Mouse (Mus musculus) midbrain, embryonic 14.5 days (tissue): Measurements from ENCODE around the gene 1600014C10Rik. TPM values are rescaled to one million over a fixed set of nuclear protein-coding genes. Genes with fewer than 3 reads are reported as not detected.
A peak's percentile ranks its signal among the peaks of the same experiment; 100 is the strongest.

Experiments
- ATAC-seq: fragments of 200-750 bp; cut with Nextera tagmentation; 2 replicates; pipeline ENCODE4 v1.8.0; 2017; ENCODE audit warnings: moderate number of reproducible peaks, moderate library complexity; ENCODE audit not compliant: low FRiP score, low TSS enrichment
- DNase-seq: peaks from one replicate; pipeline ENCODE4 v3.0.0-alpha.2; 2015
- H3K27ac ChIP-seq: fragments of 300-500 bp; sonication (generic); replicated peaks from 2 replicates; pipeline ENCODE4 v1.5.1; 2014; ENCODE audit warnings: mild to moderate bottlenecking, low read depth, low read length, moderate library complexity
- H3K27me3 ChIP-seq: fragments of 300-500 bp; sonication (generic); 2 replicates; pipeline ENCODE4 v1.6.1; 2014; ENCODE audit warnings: low read length, control low read depth, mixed read lengths; ENCODE audit not compliant: control insufficient read depth, insufficient read depth
- H3K36me3 ChIP-seq: fragments of 300-500 bp; sonication (generic); 2 replicates; pipeline ENCODE4 v1.6.1; 2014; ENCODE audit warnings: low read length, control low read depth; ENCODE audit not compliant: control insufficient read depth, insufficient read depth
- H3K4me1 ChIP-seq: fragments of 300-500 bp; sonication (generic); 2 replicates; pipeline ENCODE4 v1.6.1; 2014; ENCODE audit warnings: mild to moderate bottlenecking, antibody characterized with exemption, low read length, control low read depth; ENCODE audit not compliant: control insufficient read depth, insufficient read depth
- H3K4me2 ChIP-seq: fragments of 300-500 bp; sonication (generic); 2 replicates; pipeline ENCODE4 v1.6.1; 2014; ENCODE audit warnings: mild to moderate bottlenecking, low read length, moderate library complexity
- H3K4me3 ChIP-seq: fragments of 300-500 bp; sonication (generic); replicated peaks from 2 replicates; pipeline ENCODE4 v1.5.1; 2014; ENCODE audit warnings: low read depth, low read length
- H3K9ac ChIP-seq: fragments of 300-500 bp; sonication (generic); replicated peaks from 2 replicates; pipeline ENCODE4 v1.6.1; 2014; ENCODE audit warnings: mild to moderate bottlenecking, low read length, moderate library complexity
- H3K9me3 ChIP-seq: fragments of 300-500 bp; sonication (generic); 2 replicates; pipeline ENCODE4 v1.6.1; 2016; ENCODE audit warnings: low read length, control low read depth, mixed read lengths; ENCODE audit not compliant: control insufficient read depth
- WGBS: fragments of 180-500 bp; shearing (Covaris S2); extraction: QIAGEN DNeasy Blood & Tissue Kit; methylation state at CpG from one replicate; pipeline ENCODE4 v1.1.7; 2014; 5-methylcytosine and 5-hydroxymethylcytosine counted together
- polyA plus RNA-seq: library from polyadenylated mRNA; unstranded; fragments of >200 nt; fragmentation: Nextera tagmentation; extraction: Ambion mirVana; gene quantifications from 2 replicates; pipeline ENCODE4 v1.2.1, GENCODE M21; 2014

The 1600014C10Rik gene
- polyA plus RNA-seq, 1 experiment from 2014 or later, result 31.2 TPM

GRCm38 (mm10) chr7:38158764-38159458, 24.1 kb upstream of the 1600014C10Rik start:
- Histone ChIP-seq H3K9me3 (no peaks in the 10 kb centered on the region), H3K9ac (no peak overlapping the region), H3K4me1 (no peaks in the 10 kb centered on the region), H3K36me3 (no peaks in the 10 kb centered on the region), H3K27me3 (no peaks in the 10 kb centered on the region), H3K27ac (no peak overlapping the region), H3K4me3 (no peak overlapping the region), H3K4me2 (no peak overlapping the region)
- DNase-seq (no peak), ATAC-seq (no peak)
- 82% methylated on average over 9 of the region's 9 CpGs for WGBS

DNA sequence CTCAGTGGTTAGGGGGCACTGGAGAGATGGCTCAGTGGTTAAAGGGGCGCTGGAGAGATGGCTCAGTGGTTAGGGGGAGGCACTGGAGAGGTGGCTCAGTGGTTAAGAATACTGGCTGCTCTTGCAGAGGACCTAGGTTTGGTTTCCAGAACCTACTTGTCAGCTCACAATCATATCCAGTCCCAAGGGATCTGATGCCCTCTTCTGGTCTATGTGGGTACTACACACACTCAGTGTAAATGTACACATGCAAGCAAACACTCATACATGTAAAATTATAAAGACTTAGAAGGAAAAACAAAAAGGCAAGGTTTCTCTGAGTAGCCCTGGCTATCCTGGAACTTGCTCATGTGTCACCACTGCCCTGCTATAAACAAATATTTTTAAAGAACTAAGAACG, 21.6 kb upstream of the 1600014C10Rik start:
- ATAC-seq, result no peak
- 96% methylated on average over 2 of the region's 2 CpGs for WGBS
- no peaks in the 10 kb centered on the region for H3K9me3 ChIP-seq

GRCm38 (mm10) chr7:38163433-38164050, 19.5 kb upstream of the 1600014C10Rik start:
- Histone ChIP-seq H3K4me2 (no peak overlapping the region), H3K27me3 (no peaks in the 10 kb centered on the region), H3K27ac (no peak overlapping the region), H3K4me3 (no peak overlapping the region), H3K9ac (no peak overlapping the region), H3K36me3 (no peaks in the 10 kb centered on the region), H3K4me1 (peaks cover 2% of the 10 kb centered on the region; the same call in 1 of the 2 replicates), H3K9me3 (no peaks in the 10 kb centered on the region)
- DNase-seq (no peak), ATAC-seq (no peak)
- 65% methylated on average over 9 of the region's 9 CpGs for WGBS

More for the DNA sequence above, 21.6 kb upstream of the 1600014C10Rik start:
- no peaks in the 10 kb centered on the region for H3K27me3 ChIP-seq
- H3K4me2 ChIP-seq, result no peak overlapping the region
- H3K27ac ChIP-seq, result no peak overlapping the region
- no peaks in the 10 kb centered on the region for H3K36me3 ChIP-seq
- H3K4me1 ChIP-seq, result no peaks in the 10 kb centered on the region
- no peak overlapping the region for H3K4me3 ChIP-seq
- no peak overlapping the region for H3K9ac ChIP-seq
- no peak for DNase-seq

DNA sequence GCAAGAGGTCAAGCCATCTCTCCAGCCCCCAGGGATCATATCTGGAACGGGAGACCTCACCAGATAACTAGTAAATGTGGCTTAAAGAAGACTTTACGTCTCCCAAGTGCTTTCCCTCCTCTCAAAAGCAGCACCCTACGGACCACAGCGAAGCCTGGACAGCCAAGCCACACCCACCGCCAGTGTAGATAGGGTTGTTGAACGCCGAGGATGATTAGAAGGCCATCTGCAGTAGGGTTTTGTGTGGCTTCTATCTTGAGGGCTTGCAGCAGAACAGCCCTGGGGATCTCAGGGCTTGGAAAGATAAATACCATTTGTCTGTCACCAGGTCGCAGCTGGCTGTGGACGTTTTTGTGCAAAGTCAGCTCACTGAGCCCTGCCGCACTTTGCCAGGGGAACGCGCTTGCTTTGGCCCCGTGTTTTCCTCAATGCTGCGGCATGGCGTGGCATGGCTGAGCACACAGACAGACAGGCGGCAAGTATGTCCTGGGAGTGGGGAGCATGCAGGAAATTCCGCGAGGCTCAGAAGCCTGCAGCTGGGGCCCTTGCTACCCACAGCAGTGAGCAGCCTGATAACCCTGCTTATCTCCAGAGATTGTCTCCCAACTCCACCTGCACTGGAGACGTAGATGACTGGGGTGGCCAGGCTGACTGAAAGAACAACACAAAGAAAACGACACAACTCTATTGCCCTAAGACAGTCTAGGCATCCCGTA, 15.9 kb upstream of the 1600014C10Rik start:
- no peak overlapping the region for H3K27ac ChIP-seq
- WGBS, result 63% methylated on average over 21 of the region's 21 CpGs
- no peaks in the 10 kb centered on the region for H3K36me3 ChIP-seq
- DNase-seq (no peak), ATAC-seq (no peak)
- H3K9ac ChIP-seq, result 0 out of 2 replicates have a peak overlapping the region, but pooled peaks have one; percentile 12
- H3K9me3 ChIP-seq, result no peaks in the 10 kb centered on the region
- no peak overlapping the region for H3K4me3 ChIP-seq
- peak overlapping the region; percentile 30 for H3K4me2 ChIP-seq
- H3K27me3 ChIP-seq, result no peaks in the 10 kb centered on the region
- peaks cover 2% of the 10 kb centered on the region; the same call in 1 of the 2 replicates for H3K4me1 ChIP-seq

DNA sequence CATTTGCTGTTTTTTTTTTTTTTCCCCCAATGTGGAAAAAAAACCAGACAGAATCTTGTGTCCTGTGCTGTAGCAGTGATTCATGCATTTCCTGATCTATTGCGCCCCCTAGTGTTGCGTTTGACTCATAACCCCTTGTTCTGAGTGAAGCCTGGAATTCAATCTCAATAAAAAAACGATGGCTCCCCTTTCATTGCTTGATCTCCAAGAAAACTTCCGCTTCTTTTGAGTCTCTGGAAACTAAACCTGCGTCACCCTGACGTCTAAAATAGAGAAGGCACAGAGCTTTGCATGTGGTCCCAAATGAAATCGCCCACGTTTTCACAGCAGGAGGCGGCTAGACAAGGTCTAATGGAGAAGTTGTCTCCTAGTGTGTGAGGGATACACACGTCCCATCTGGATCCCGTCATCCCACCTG, 15.3 kb upstream of the 1600014C10Rik start:
- Histone ChIP-seq H3K9me3 (no peaks in the 10 kb centered on the region), H3K36me3 (no peaks in the 10 kb centered on the region), H3K4me2 (peak overlapping the region; percentile 30; the same call in 1 of the 2 replicates), H3K9ac (no peak overlapping the region), H3K4me3 (no peak overlapping the region), H3K27ac (no peak overlapping the region), H3K4me1 (peaks cover 2% of the 10 kb centered on the region; the same call in 1 of the 2 replicates), H3K27me3 (no peaks in the 10 kb centered on the region)
- DNase-seq, result peak; percentile 87
- no peak for ATAC-seq
- WGBS, result 18% methylated on average over 11 of the region's 11 CpGs

- H3K4me3 ChIP-seq, result peak overlapping the region; percentile 25
- no peak for DNase-seq
- ATAC-seq, result no peak
- H3K9ac ChIP-seq, result peak overlapping the region; percentile 63
- peak overlapping the region; percentile 59 for H3K4me2 ChIP-seq
- H3K9me3 ChIP-seq, result no peaks in the 10 kb centered on the region
- peaks cover 13% of the 10 kb centered on the region for H3K4me1 ChIP-seq
- no peaks in the 10 kb centered on the region for H3K36me3 ChIP-seq
- no peaks in the 10 kb centered on the region for H3K27me3 ChIP-seq
- 8% methylated on average over 14 of the region's 14 CpGs for WGBS
- H3K27ac ChIP-seq, result peak overlapping the region; percentile 81
Observed at GRCm38 (mm10) chr7:38173871-38174270, 9.1 kb upstream of the 1600014C10Rik start.

GRCm38 (mm10) chr7:38174321-38175148, 8.5 kb upstream of the 1600014C10Rik start:
- 7% methylated on average over 31 of the region's 31 CpGs for WGBS
- Histone ChIP-seq H3K4me2 (peak overlapping the region; percentile 59), H3K27ac (peak overlapping the region; percentile 81), H3K9ac (peak overlapping the region; percentile 63), H3K4me1 (peaks cover 13% of the 10 kb centered on the region), H3K9me3 (no peaks in the 10 kb centered on the region), H3K4me3 (peak overlapping the region; percentile 25; the same call in 1 of the 2 replicates), H3K36me3 (no peaks in the 10 kb centered on the region), H3K27me3 (no peaks in the 10 kb centered on the region)
- ATAC-seq (peak; percentile 80), DNase-seq (peak; percentile 81)

DNA sequence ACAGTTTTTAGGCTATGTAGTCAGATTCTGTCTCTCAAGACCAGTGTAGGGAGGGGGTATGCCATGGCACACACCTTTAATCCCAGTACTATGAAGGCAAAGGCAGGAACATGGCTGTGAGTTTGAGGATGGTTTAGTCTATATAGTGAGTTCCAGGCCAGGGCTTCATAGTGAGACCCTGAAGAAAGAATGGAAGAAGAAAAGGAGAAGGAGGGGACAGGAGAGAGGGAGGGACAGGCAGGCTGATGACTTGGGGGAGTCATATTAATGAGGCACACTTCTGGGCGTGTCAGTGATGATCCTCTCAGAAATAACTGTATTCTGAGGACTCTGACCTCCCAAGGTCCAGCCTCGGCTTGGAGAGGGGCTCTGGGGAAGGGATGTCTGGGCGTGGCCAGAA, 7.0 kb upstream of the 1600014C10Rik start:
- Histone ChIP-seq H3K4me3 (no peak overlapping the region), H3K27me3 (no peaks in the 10 kb centered on the region), H3K4me2 (no peak overlapping the region), H3K9me3 (no peaks in the 10 kb centered on the region), H3K27ac (no peak overlapping the region), H3K4me1 (peaks cover 13% of the 10 kb centered on the region), H3K36me3 (no peaks in the 10 kb centered on the region), H3K9ac (no peak overlapping the region)
- 79% methylated on average over 3 of the region's 3 CpGs for WGBS
- ATAC-seq (no peak), DNase-seq (no peak)
